Mouse (Mus musculus) WW6 (cell line): ENCODE data around the gene Amdhd2.

Source experiments
- DNase-seq: peaks from one replicate; pipeline ENCODE4 v3.0.0-alpha.2; 2013; ENCODE audit warnings: low read depth, low spot score

Amdhd2 gene

DNA sequence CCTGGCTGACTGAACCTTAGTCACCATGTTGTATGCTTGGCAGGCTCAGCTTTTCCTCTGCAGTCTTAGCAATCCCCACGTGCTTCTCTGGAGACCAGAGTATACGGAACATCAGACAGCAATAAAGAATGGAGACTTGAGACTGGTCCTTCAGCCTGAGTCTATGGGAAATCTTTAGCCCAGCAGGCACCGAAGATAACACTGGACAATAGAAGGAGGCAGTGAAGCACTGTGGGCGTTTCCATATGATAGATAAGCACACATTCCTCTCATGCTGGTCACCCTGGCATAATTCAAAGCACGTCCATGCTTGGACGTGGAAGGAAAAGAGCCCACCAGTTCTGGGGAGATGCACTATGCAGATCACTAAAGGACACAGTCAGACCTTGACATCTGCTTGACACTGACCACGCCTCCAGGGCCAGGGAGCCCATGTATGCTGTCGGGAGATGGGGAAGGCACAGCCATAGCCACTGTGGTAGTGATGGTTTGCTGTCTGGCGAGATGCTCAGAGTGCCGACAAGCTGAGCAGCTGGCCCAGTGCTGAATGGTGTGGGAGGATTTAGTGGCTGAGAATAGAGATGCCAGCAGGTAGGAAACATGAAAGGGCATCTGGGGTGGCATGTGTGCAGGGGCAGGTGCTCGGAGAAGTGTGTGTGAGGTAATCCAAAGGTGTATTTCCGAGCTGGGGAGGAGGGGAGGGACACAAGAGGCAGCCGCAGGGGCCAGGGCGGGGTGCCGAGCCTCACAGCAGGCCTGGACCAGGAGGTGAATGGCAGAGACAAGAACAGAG, 33.7 kb upstream of the Amdhd2 start:
- DNase-seq, result no peak

DNA sequence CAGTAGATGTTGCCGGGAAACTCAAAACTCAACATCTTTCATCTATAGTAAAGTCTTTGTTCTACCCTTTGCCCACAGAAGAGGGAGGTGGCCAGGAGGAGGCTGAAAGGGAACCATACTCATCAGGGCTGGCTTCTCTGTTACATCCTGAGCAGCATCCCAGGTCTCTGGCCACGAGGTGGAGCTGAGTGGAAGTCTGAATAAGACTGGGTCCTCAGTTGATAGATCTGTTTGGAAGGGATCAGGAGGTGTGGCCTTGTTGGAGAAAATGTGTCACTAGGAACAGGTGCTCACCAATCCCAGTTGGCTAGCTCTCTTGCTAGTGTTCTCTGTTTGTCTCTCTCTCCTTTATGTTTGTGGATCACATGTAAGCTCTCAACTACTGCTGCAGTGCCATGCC, 31.8 kb upstream of the Amdhd2 start:
- no peak for DNase-seq

DNA sequence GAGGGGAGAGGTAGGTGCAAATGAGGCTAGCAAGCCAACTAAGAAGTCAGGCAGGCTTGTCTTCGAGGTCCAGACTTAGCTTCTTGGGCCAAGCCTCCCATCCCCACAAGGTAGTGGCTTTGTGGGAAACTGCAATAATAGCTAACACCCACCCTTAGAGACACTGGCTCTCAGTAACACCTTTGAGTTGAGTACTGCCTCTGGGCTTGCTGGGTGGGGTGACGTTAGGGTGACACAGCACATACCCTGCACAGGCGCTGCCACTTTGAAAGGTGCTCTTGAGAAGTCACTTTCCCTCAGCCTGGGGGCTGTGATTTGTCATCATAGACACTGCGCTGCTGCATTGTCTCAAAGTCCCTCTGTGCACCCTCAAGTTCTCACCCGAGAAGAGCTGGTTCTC, 30.2 kb upstream of the Amdhd2 start:
- DNase-seq, result no peak

DNA sequence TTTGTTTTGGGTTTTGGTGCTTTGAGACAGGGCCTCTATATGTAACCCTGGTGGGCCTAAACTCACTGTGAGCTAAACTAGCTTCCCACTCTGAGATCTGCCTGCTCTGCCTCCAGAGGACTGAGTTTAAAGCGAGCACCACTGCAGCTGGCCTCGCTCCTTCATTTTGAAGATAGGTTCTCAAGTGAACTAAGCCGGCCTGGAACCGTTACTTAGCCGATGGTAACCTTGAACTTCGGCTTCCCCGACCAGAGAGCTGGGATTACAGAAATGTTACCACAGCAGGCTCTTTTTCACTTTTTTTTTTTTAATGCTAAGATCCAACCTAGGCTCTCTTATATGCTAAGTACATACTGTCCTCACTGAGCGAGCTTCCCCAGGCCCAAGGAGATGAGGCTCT, 29.7 kb upstream of the Amdhd2 start:
- DNase-seq, result no peak

DNA sequence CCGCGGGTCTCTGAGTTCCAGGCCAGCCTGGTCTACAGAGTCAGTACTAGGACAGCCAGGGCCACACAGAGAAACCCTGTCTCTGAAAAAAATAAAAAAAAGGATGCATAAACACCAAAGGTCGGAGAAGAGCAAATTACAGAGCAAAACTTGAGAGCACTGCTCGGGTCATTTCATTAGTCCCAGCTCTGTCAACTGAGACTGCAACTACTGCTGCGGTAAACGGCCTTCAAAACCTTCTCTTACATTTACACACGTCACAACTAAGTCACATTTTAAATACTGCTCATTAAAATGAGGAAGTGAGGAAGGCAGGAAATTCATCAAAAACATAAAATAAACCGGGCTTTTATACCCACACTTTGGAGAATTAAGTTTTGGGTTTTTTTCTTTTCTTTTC, 29.3 kb upstream of the Amdhd2 start:
- no peak for DNase-seq

DNA sequence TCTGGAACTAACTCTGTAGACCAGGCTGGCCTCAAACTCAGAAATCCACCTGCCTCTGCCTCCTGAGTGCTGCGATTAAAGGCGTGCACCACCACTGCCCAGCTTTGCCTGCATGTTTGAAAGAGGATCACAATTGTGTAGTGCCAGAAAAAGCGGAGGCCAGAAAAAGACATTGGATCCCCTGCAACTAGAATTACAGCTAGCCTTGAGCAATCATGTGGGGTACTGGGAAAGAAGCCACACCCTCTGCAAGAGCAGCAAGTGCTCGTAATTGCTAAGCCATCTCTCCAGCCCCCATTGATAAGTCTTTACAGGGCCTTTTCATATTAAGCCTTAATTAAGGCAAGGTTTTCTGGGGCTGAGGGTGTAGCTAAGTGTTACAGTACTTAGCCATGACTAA, 27.9 kb upstream of the Amdhd2 start:
- DNase-seq, result no peak

DNA sequence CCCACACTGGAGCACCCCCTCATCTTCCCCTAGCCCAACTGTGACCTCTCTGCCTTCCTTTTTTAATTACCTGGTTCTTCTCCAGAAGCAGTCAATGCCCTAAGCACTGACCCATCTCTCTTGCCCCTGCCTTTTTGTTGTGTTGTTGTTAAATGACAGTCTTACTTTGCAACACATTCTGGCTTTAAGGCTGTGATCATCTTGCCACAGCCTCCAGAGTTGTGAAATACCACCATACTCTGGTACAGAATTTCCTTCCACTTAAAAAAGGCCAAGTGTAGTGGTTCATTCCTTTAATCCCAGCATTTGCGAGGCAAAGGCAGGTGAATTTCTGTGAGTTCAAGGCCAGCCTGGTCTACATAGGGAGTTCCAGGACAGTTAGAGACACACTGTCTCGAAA, 27.4 kb upstream of the Amdhd2 start:
- DNase-seq, result no peak

DNA sequence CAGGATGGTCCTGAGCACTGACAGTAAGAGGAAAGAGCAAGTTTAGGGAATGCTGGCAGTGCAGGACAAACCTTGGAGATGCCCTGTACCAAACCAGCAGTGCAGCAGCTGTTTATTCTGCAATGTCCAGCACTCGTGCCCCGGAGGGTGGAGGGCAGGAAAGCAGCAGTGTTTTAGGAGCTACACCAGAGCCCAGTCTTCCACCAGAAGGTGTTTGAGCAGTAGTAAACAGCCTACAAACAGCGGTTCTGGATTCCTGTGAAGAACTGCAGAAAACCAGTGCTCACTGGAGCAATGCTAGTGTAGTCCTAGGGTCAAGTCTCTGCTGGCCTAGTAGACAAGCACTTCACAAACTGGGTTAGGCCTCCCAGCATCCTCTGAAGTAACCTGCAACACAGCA, 10.7 kb upstream of the Amdhd2 start:
- DNase-seq, result no peak

DNA sequence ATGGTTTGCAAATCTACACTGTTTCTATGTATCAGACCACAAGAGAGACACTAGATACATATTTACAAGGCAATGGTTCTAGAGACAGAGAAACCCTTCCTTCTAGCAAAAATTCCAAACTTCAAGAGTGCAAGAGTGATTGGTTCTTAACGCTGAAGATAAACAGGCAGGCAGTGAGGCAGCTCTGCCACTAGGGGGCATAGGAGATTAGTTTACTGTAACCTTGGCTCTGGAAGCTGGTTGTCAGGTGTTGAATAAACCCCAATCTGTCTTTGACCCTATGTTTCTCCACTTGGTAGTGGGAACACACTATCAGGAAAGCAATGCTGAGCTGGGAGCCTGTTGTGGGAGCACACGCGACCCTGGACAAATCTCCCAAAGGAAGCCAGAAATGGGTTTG, 9.9 kb upstream of the Amdhd2 start:
- DNase-seq, result no peak

DNA sequence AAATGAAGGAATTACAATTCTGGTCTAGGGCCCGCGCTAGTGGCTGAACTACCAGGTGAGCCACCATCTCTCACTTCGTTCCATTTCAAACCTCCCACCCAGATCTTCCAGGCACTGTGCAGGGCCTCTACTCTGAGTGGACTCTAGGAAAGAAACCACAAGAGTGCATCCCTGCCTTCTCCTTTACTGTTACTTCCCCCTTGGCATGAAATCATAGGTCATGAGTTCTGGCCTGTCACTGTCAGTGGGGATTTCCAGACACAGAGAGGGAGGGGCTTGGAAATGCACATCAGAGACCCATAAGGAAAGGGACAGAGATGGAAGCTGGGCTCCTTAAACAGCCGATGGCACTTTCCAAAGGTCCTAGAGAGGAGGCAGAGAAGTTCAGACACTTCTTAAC, 8.2 kb upstream of the Amdhd2 start:
- no peak for DNase-seq

DNA sequence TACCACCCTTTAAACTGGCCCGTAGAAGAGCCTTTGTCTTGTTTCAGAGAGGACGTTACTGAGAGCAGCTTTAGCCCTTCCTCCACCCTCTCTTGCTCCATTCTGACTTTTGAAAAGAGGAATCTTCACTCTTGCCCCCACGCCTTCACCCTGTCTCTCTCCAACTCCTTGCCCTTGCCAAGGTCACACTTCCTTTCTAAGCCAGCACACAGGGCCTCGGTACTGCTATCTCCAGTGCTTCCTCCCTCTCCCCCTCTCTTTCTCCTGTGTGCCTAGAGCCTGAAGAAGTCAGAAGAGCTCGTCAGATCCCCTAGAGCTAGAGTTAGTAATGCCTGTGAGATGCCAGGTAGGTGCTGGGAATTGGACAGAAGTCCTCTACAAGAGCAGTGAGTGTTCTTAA, 7.2 kb upstream of the Amdhd2 start:
- no peak for DNase-seq

DNA sequence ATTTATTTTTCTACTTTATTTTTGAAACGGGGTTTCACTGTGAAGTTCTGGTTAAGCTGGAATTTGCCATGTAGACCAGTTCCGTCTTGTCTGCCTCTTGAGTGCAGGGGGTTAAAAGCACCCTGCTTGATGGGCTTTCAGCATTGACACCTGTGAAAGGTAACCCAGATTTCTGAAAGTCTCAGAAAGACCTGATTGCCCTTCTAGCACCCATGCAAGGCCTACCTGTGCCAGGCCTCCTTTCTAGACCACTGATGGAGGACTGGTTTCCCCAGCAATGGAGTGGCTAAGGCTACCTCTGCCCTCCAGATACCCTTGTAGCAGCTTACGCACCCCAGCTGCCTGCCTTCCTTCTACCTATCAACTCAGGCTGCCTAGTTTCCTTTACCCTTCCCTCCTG, 6.6 kb upstream of the Amdhd2 start:
- DNase-seq, result no peak

DNA sequence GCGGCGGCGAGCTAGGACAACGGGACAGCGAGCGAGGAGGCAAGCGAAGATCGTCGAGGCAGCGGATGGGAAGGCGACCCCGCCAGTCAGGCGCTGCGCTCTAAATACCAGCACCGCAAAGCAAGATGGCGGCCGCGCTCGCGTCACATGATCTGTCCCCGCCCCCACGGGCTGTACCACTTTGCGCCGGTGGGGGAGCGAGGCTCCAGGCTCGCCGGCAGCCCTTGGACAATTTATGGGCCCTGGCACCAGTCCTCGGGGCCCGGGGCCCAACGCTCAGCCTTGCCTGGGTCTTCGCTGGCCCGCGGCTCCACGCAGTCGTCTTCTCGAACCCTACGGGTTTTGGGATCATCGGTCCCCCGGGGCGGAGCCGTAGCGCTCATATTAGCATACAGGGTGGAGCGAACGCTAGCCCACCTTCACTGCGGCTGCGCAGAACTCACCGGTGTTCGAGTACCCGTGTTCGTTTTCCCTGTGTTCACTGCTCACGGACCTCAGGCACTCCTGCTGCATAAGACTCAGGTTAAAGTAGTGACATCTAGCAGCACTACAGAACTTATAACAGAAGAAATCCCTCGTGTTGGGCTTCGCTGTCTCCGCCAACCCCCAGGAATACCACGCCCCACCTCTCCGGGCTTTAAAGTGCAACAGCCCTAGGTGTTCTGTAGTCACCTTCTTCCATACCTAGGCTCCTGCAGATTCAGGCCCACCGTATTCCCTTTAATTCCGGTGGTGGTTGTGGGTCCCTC, 5.9 kb upstream of the Amdhd2 start, which contains the start of gene Atp6v0c:
Gene Atp6v0c, minus strand, starts transcription at position 386 of the 749 bp plus-strand sequence.
- peak; percentile 89 for DNase-seq

DNA sequence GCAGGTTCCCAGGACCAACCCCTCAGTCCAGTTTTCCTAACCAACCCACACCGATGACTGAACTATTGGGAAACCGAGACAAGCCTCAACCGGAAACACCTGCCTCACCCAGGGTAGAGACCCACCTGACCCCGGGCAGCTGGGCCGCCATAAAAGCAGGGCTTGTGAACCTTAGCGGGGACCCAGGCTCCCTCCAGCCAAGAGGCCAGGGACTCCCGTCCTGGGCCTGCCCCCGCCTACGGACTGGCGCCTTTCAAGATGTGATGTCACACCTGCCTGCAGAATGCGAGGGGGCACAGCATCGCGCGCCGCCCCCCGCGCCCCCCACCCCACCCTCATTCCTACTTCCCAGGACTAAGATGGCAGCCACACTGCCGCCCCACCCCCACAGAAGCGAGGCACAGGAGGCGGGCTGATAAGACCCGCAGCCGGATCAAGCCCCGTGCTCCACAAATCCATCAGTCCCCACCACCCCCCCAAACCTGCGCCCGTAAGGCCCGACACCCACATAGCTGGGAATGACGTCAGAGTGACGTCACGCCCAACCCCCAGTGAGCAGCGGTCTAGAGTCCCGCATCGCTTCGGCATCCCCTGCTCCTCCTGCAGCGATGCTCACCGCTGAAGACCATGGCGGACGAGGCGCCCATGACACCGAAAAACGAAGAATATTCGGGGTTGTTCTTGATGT, 5.2 kb upstream of the Amdhd2 start:
- DNase-seq, result no peak

DNA sequence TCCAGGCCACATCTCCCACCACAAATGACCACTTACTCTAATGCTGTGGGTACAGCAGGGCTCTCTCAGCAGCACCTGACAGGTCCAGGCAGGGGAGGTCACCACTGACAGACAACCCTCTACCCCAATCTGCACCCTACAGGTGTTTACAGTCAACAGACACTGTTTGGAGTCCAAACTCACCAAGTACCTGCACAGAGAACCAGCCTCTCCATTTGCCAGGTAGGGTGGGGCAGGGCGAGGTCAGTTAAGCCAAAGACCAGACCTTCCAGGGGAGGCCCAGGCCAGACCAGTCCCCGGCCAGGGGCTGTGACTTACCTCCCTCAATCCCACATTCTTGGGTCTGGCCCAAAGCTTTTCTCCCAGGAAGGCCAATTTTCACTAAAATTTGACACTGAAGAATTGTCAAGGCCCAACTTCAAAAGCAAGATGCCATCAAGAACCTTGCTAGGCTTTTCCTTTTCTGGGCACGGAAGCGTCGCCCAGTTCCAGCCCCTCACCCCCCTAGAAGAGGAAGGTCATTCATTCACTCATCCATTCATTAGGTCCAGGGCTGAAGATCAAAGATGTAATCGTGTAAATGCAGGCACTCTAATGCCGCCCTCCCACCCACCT, 4.4 kb upstream of the Amdhd2 start:
- DNase-seq, result no peak

DNA sequence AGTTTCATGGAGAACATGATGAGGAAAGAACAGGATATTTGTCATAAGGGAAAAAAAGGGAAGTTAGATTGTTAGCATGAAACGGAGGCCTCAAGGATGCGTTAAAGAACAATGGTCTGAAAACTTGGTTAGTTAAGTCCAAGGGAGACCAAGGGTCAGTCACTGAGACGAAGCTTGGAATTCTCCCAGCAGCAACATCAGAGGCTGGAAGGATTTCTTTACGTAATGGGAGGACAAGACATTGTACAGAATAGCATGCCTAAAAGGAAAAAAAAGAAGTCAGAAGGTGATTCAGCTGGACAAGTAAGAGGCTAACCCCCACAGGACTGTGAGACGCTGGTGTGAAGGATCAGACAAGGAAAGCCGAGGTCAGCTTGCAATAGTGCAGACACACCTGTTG, 3.6 kb upstream of the Amdhd2 start:
- no peak for DNase-seq

DNA sequence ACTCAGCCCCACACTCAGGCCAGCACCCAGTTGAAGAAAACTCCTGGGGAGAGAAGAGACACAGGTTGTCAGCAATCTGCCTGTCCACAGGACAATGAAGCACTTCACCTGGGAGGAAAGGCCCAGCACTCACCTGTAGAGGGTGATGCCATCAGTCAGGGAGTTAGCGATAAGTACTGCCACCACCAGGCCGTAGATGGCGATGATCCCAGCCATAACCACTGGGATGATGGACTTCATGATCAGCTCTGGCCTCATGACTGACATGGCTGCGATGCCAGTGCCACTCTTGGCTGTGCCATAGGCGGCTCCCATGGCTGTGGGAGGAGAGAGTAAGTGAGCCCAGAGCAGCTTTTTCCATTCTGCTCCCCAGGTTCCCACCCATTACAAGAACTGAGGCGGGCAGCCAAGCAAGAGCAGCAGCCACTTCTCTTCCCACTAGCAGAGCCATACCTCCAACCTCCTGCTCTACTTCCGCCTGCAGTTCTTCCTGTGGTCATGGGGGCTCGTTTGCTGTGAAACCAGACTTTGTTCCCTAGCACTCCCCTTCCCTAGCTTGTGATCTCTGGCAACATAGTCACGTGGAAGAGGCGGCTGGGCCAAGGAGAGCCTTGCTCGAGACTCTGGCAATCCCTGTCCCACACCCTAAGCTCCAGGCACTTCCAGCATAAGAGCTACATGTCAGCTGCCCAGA, 1.1 kb upstream of the Amdhd2 start:
- no peak for DNase-seq

DNA sequence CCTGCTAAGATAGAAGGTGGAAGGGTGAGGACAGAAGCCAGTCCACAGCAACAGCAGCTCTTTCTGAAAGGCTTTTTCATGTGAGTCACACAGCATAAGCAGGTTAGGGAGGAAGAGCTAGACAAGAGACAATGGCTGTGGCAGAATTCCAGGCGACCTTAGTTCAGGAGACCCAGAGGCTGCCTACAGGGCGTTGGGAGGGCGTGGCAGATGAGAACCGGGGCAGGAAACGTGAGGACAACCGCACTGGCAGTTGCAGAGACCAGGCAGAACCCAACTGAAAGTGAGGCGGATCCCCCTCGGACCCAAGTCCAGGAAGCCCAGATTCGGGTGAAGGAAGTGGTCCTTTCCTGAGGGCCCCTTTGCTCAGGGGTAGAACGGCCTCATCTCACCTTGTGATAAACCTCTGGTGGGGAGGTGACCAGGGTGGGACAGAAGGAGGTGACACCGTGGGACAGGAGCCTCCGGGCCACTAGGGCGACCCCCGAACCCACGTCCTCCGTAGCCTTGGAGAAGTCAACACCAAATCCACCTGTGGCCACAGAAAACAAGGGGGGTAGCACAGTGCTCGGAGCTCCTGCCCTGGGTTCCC, 886 bp downstream of the Amdhd2 start:
- DNase-seq, result no peak

DNA sequence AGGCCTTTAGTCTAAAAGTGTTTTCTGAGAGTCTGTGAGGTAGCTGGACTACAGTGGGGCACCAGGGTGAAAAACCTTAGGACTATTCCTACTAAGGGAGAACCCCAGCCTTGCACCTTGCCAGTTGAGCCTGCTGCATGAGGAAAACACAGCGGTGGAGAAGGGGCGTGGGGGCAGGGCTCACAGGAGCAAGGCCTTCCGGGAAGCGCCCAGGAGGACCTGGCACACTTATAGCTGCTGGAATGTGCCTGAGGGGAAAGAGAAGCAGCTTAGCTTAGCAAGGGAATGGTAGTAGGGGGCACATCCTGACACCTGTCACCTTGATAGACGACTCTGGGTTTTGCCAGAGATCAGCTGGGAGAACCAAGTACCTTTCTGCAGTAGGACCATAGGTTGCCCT, 2.1 kb downstream of the Amdhd2 start:
- no peak for DNase-seq

DNA sequence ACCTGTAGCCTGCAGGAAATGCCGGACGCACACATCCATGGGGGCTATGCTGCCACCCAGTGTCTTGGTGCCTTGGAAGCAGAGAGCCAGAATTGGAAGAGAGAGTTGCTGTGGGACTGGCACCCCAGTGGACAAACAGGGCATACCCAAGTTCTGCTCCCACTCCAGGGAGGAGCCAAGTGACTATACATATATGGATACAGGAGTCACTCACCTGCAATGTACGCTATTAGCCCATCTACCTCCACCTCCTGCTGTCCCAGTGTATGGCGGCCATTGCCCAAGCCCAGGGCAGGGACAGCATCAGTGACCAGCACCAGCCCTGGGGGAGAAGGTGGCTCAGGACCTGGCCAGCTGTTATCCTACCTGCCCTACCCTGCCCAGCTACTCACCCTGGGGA, 6.0 kb downstream of the Amdhd2 start:
- no peak for DNase-seq

DNA sequence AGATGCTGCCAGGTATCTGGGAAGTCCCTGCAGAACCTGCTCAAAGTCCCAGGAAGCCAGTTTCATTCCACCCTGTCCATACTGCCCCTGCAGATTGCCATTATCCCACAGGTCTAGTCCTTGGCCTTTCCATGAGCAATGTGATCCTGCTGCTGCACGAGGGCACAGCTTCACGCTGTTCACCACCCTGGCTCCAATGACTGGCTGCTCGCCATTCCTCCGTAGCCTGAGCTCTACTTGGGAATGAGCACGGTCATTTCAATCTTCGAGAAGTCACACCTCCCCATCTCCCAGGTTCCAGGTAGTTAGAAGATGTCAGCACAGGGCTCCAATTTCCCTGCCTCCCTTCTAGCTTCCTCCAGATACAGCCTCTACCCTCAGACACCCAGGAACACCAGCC, 6.4 kb downstream of the Amdhd2 start:
- no peak for DNase-seq
